ENCODE assay signal across 9 mouse cellular contexts in genomic region chr13:92736516-92737300, GRCm38 (mm10). TPM values are rescaled to one million over a fixed set of nuclear protein-coding genes. Genes with fewer than 3 reads are reported as not detected.
A peak's percentile ranks its signal among the peaks of the same experiment; 100 is the strongest.
DNase-seq lines count a peak whose midpoint lies in the region; ATAC-seq and TF ChIP-seq lines count a peak whose summit lies in the region.
"Had no signal": no experiment of that assay in that cellular context is flagged by ENCODE, and none has a peak within 500 bp of the region (broad histone marks: within the 10 kb centered on the region; RNA-seq: fewer than 3 reads in every experiment).

No protein-coding gene starts in this region.

- no peak for TF ChIP-seq CTCF in layer of hippocampus, adult 2 months (conservative IDR thresholded peaks at IDR 0.05)

- no peak overlapping the region for H3K9ac ChIP-seq in kidney, embryonic 15.5 days
- no peak overlapping the region for H3K9ac ChIP-seq in kidney, embryonic 16.5 days (replicated peaks; ENCODE audit: low read length)

- H3K4me3 ChIP-seq in kidney, embryonic 15.5 days (replicated peaks): no peak overlapping the region
- H3K4me3 ChIP-seq in kidney, embryonic 16.5 days (ENCODE audit: low read length): no peak overlapping the region
- no peak overlapping the region for H3K4me3 ChIP-seq in layer of hippocampus, adult 2 months

- H3K27ac ChIP-seq in kidney, embryonic 15.5 days: no peak overlapping the region
- no peak overlapping the region for H3K27ac ChIP-seq in kidney, embryonic 16.5 days (ENCODE audit: low read length)
- peak overlapping the region; percentile 55; the same call in 1 of the 2 replicates for H3K27ac ChIP-seq in layer of hippocampus, adult 2 months
- H3K27ac ChIP-seq: macrophage had no signal

- DNase-seq in cerebellum, postnatal 10 days: peak; percentile 90 to 94
- peak; percentile 62 to 64 for DNase-seq in layer of hippocampus, adult 2 months (ENCODE audit: low spot score in 2 of 2)
- DNase-seq in retina, embryonic 14.5 days (ENCODE audit: low spot score): peak; percentile 72
- DNase-seq in urinary bladder, postnatal 10 days (ENCODE audit: low spot score): no peak
- no peak for DNase-seq in right cerebral cortex, adult 18-20 months
- DNase-seq in spleen, adult 18-20 months: no peak

- peaks cover 8% of the 10 kb centered on the region for H3K4me1 ChIP-seq in kidney, embryonic 15.5 days
- peaks cover 8% of the 10 kb centered on the region for H3K4me1 ChIP-seq in kidney, embryonic 16.5 days (ENCODE audit: insufficient read depth, low read length)

- no peaks in the 10 kb centered on the region for H3K36me3 ChIP-seq in kidney, embryonic 15.5 days
- no peaks in the 10 kb centered on the region for H3K36me3 ChIP-seq in kidney, embryonic 16.5 days (ENCODE audit: insufficient read depth, low read length)

- no peaks in the 10 kb centered on the region for H3K27me3 ChIP-seq in kidney, embryonic 15.5 days
- H3K27me3 ChIP-seq in kidney, embryonic 16.5 days (ENCODE audit: insufficient read depth, low read length): no peaks in the 10 kb centered on the region

- WGBS in kidney, embryonic 15.5 days: 51% methylated on average over 11 of the region's 11 CpGs
- 44% methylated on average over 11 of the region's 11 CpGs for WGBS in kidney, embryonic 16.5 days

- peak; percentile 49 for ATAC-seq in kidney, embryonic 15.5 days (replicated peaks; ENCODE audit: low FRiP score)
- no peak; the same call in 1 of the 2 replicates for ATAC-seq in kidney, embryonic 16.5 days (ENCODE audit: low FRiP score, low TSS enrichment)

- H3K4me2 ChIP-seq in kidney, embryonic 15.5 days: no peak overlapping the region
- no peak overlapping the region for H3K4me2 ChIP-seq in kidney, embryonic 16.5 days (replicated peaks; ENCODE audit: low read depth, low read length)

- no peaks in the 10 kb centered on the region for H3K9me3 ChIP-seq in kidney, embryonic 15.5 days (replicated peaks)
- no peaks in the 10 kb centered on the region for H3K9me3 ChIP-seq in kidney, embryonic 16.5 days (ENCODE audit: low read length)

RNA-seq across cellular contexts. Expression of gene Thbs4, which starts 57.9 kb away (rescaled TPM):
- 2.5 and 2.8 TPM in 2 replicates for polyA plus RNA-seq in kidney, embryonic 15.5 days (2015; fragmentation: Nextera tagmentation; extraction: Ambion mirVana)
- 2.1 TPM in 2 replicates for polyA plus RNA-seq in kidney, embryonic 16.5 days (2015; fragmentation: Nextera tagmentation; extraction: Ambion mirVana)
- total RNA-seq in layer of hippocampus, adult 2 months (2021): 10 to 100 TPM; 22.2 to 23.5 TPM
- polyA plus RNA-seq: macrophage had no signal

Comparison
In these comparisons a context has a peak if more than half of its experiments do, and no peak if none do; other contexts are left out.
1. DNase-seq: peak in cerebellum, postnatal 10 days (2 of 2), layer of hippocampus, adult 2 months (2 of 2) and retina, embryonic 14.5 days (single experiment); none in urinary bladder, postnatal 10 days (single experiment), right cerebral cortex, adult 18-20 months (single experiment) and spleen, adult 18-20 months (0 of 2).